Mouse (Mus musculus): ENCODE measurements around the gene Med27. TPM values are rescaled to one million over a fixed set of nuclear protein-coding genes. Genes with fewer than 3 reads are reported as not detected.

Gene Med27
- polyA plus RNA-seq, 1 experiment from 2014 or later, result 65.3 TPM

GRCm38 (mm10) chr2:29419434-29419833, 72.8 kb downstream of the Med27 start:
- Histone ChIP-seq H3K9ac (no peak overlapping the region), H3K36me3 (no peaks in the 10 kb centered on the region), H3K4me2 (replicated peaks) (no peak overlapping the region), H3K9me3 (replicated peaks) (no peaks in the 10 kb centered on the region), H3K4me1 (peaks cover 47% of the 10 kb centered on the region), H3K27ac (no peak overlapping the region), H3K4me3 (no peak overlapping the region), H3K27me3 (no peaks in the 10 kb centered on the region; the same call in 1 of the 2 replicates)
- no peak for ATAC-seq (ENCODE audit: low FRiP score)
- 18% methylated on average over 5 of the region's 5 CpGs for whole genome bisulfite sequencing

- WGBS, result 64% methylated on average over 5 of the region's 5 CpGs
- H3K9ac ChIP-seq, result no peak overlapping the region
- no peak overlapping the region for H3K4me2 ChIP-seq (replicated peaks)
- H3K27me3 ChIP-seq, result no peaks in the 10 kb centered on the region; the same call in 1 of the 2 replicates
- H3K4me3 ChIP-seq, result no peak overlapping the region
- ATAC-seq (ENCODE audit: low FRiP score), result no peak
- no peaks in the 10 kb centered on the region for H3K9me3 ChIP-seq (replicated peaks)
- no peaks in the 10 kb centered on the region for H3K36me3 ChIP-seq
- peaks cover 47% of the 10 kb centered on the region for H3K4me1 ChIP-seq
- no peak overlapping the region for H3K27ac ChIP-seq
Measured at GRCm38 (mm10) chr2:29419946-29420345, 73.3 kb downstream of the Med27 start.

- no peak for ATAC-seq (ENCODE audit: low FRiP score)
- Histone ChIP-seq H3K4me1 (peaks cover 47% of the 10 kb centered on the region), H3K4me3 (no peak overlapping the region), H3K36me3 (no peaks in the 10 kb centered on the region), H3K4me2 (replicated peaks) (no peak overlapping the region), H3K9me3 (replicated peaks) (no peaks in the 10 kb centered on the region), H3K27ac (no peak overlapping the region), H3K27me3 (no peaks in the 10 kb centered on the region; the same call in 1 of the 2 replicates), H3K9ac (no peak overlapping the region)
- 72% methylated on average over 10 of the region's 10 CpGs for WGBS
Measured at GRCm38 (mm10) chr2:29422126-29422840, 75.7 kb downstream of the Med27 start.

- Histone ChIP-seq H3K9ac (no peak overlapping the region), H3K27ac (no peak overlapping the region), H3K4me2 (replicated peaks) (no peak overlapping the region), H3K4me3 (no peak overlapping the region), H3K36me3 (no peaks in the 10 kb centered on the region), H3K4me1 (peaks cover 42% of the 10 kb centered on the region), H3K27me3 (no peaks in the 10 kb centered on the region; the same call in 1 of the 2 replicates), H3K9me3 (replicated peaks) (no peaks in the 10 kb centered on the region)
- 89% methylated on average over 3 of the region's 3 CpGs for WGBS
- no peak for ATAC-seq (ENCODE audit: low FRiP score)
Measured at GRCm38 (mm10) chr2:29423059-29423458, 76.4 kb downstream of the Med27 start.

- Histone ChIP-seq H3K4me2 (replicated peaks) (no peak overlapping the region), H3K4me3 (no peak overlapping the region), H3K27ac (no peak overlapping the region), H3K9ac (no peak overlapping the region), H3K4me1 (peaks cover 21% of the 10 kb centered on the region), H3K36me3 (no peaks in the 10 kb centered on the region), H3K9me3 (replicated peaks) (no peaks in the 10 kb centered on the region), H3K27me3 (no peaks in the 10 kb centered on the region; the same call in 1 of the 2 replicates)
- 87% methylated on average over 2 of the region's 2 CpGs for WGBS
- no peak for ATAC-seq (ENCODE audit: low FRiP score)
Measured at GRCm38 (mm10) chr2:29425386-29425785, 78.8 kb downstream of the Med27 start.

GRCm38 (mm10) chr2:29426684-29427083, 80.1 kb downstream of the Med27 start:
- H3K36me3 ChIP-seq, result no peaks in the 10 kb centered on the region
- peaks cover 11% of the 10 kb centered on the region for H3K4me1 ChIP-seq
- no peaks in the 10 kb centered on the region; the same call in 1 of the 2 replicates for H3K27me3 ChIP-seq
- no peak overlapping the region for H3K27ac ChIP-seq
- no peak overlapping the region for H3K4me2 ChIP-seq (replicated peaks)
- WGBS, result 90% methylated on average over 3 of the region's 3 CpGs
- no peaks in the 10 kb centered on the region for H3K9me3 ChIP-seq (replicated peaks)
- no peak overlapping the region for H3K9ac ChIP-seq
- no peak for ATAC-seq (ENCODE audit: low FRiP score)
- H3K4me3 ChIP-seq, result no peak overlapping the region

- Histone ChIP-seq H3K4me3 (no peak overlapping the region), H3K27ac (no peak overlapping the region), H3K4me1 (0 out of 2 replicates have a peak, but pooled peaks cover 2% of the 10 kb centered on the region), H3K9ac (no peak overlapping the region), H3K9me3 (replicated peaks) (no peaks in the 10 kb centered on the region), H3K36me3 (no peaks in the 10 kb centered on the region), H3K27me3 (no peaks in the 10 kb centered on the region), H3K4me2 (replicated peaks) (no peak overlapping the region)
- 79% methylated on average over 5 of the region's 5 CpGs for WGBS
- no peak for ATAC-seq (ENCODE audit: low FRiP score)
Measured at GRCm38 (mm10) chr2:29432565-29432964, 85.9 kb downstream of the Med27 start.

- Histone ChIP-seq H3K9me3 (replicated peaks) (no peaks in the 10 kb centered on the region), H3K27me3 (no peaks in the 10 kb centered on the region), H3K9ac (no peak overlapping the region), H3K4me3 (no peak overlapping the region), H3K27ac (no peak overlapping the region), H3K4me2 (replicated peaks) (no peak overlapping the region), H3K36me3 (no peaks in the 10 kb centered on the region), H3K4me1 (peaks cover 22% of the 10 kb centered on the region)
- ATAC-seq (ENCODE audit: low FRiP score), result no peak
- WGBS, result 92% methylated on average over 6 of the region's 6 CpGs
Measured at GRCm38 (mm10) chr2:29436376-29436775, 89.8 kb downstream of the Med27 start.

GRCm38 (mm10) chr2:29437111-29437510, 90.5 kb downstream of the Med27 start:
- H3K4me1 ChIP-seq, result peaks cover 19% of the 10 kb centered on the region
- no peaks in the 10 kb centered on the region for H3K27me3 ChIP-seq
- H3K36me3 ChIP-seq, result no peaks in the 10 kb centered on the region
- 94% methylated on average over 5 of the region's 5 CpGs for WGBS
- ATAC-seq (ENCODE audit: low FRiP score), result no peak
- H3K9ac ChIP-seq, result no peak overlapping the region
- H3K9me3 ChIP-seq (replicated peaks), result no peaks in the 10 kb centered on the region
- no peak overlapping the region for H3K4me2 ChIP-seq (replicated peaks)
- no peak overlapping the region for H3K27ac ChIP-seq
- no peak overlapping the region for H3K4me3 ChIP-seq

- H3K4me2 ChIP-seq (replicated peaks), result no peak overlapping the region
- H3K36me3 ChIP-seq, result no peaks in the 10 kb centered on the region
- no peaks in the 10 kb centered on the region for H3K9me3 ChIP-seq (replicated peaks)
- no peak overlapping the region for H3K9ac ChIP-seq
- no peaks in the 10 kb centered on the region for H3K27me3 ChIP-seq
- WGBS, result 88% methylated on average over 4 of the region's 4 CpGs
- H3K4me1 ChIP-seq, result peaks cover 19% of the 10 kb centered on the region
- no peak for ATAC-seq (ENCODE audit: low FRiP score)
- no peak overlapping the region for H3K27ac ChIP-seq
- H3K4me3 ChIP-seq, result no peak overlapping the region
Measured at GRCm38 (mm10) chr2:29437861-29438529, 91.4 kb downstream of the Med27 start.

- H3K4me2 ChIP-seq (replicated peaks), result no peak overlapping the region
- H3K4me1 ChIP-seq, result peaks cover 19% of the 10 kb centered on the region
- WGBS, result 79% methylated on average over 5 of the region's 5 CpGs
- H3K36me3 ChIP-seq, result no peaks in the 10 kb centered on the region
- no peak for ATAC-seq (ENCODE audit: low FRiP score)
- no peaks in the 10 kb centered on the region for H3K9me3 ChIP-seq (replicated peaks)
- H3K27me3 ChIP-seq, result no peaks in the 10 kb centered on the region
- no peak overlapping the region for H3K9ac ChIP-seq
- no peak overlapping the region for H3K27ac ChIP-seq
- no peak overlapping the region for H3K4me3 ChIP-seq
Measured at GRCm38 (mm10) chr2:29438530-29438862, 91.9 kb downstream of the Med27 start.

GRCm38 (mm10) chr2:29438986-29439385, 92.4 kb downstream of the Med27 start:
- H3K27me3 ChIP-seq, result no peaks in the 10 kb centered on the region
- H3K36me3 ChIP-seq, result no peaks in the 10 kb centered on the region
- peaks cover 19% of the 10 kb centered on the region for H3K4me1 ChIP-seq
- ATAC-seq (ENCODE audit: low FRiP score), result no peak
- H3K9ac ChIP-seq, result no peak overlapping the region
- no peak overlapping the region for H3K4me2 ChIP-seq (replicated peaks)
- WGBS, result 71% methylated on average over 1 of the region's 1 CpGs
- no peaks in the 10 kb centered on the region for H3K9me3 ChIP-seq (replicated peaks)
- H3K4me3 ChIP-seq, result no peak overlapping the region
- no peak overlapping the region for H3K27ac ChIP-seq

- WGBS, result 73% methylated on average over 7 of the region's 7 CpGs
- no peak for ATAC-seq (ENCODE audit: low FRiP score)
- Histone ChIP-seq H3K27ac (no peak overlapping the region), H3K4me2 (replicated peaks) (no peak overlapping the region), H3K27me3 (no peaks in the 10 kb centered on the region), H3K36me3 (no peaks in the 10 kb centered on the region), H3K9ac (no peak overlapping the region), H3K4me1 (peaks cover 19% of the 10 kb centered on the region), H3K9me3 (replicated peaks) (no peaks in the 10 kb centered on the region), H3K4me3 (no peak overlapping the region)
Measured at GRCm38 (mm10) chr2:29439396-29439795, 92.8 kb downstream of the Med27 start.

Data from hindbrain, embryonic 12.5 days (tissue).